Mouse (Mus musculus) thymus, adult 2 months (tissue): Measurements from ENCODE around the gene Fkbp1a. TPM values are rescaled to one million over a fixed set of nuclear protein-coding genes. Genes with fewer than 3 reads are reported as not detected.

Source experiments
- DNase-seq: peaks from one replicate; pipeline ENCODE4 v3.0.0; 2021
- H3K27ac ChIP-seq: fragments of 200-500 bp; 2 replicates; pipeline ENCODE4 v1.5.1; 2012; ENCODE audit warnings: low read length, control low read depth; ENCODE audit not compliant: control insufficient read depth, insufficient read depth
- H3K27me3 ChIP-seq: fragments of 200-500 bp; 2 replicates; pipeline ENCODE4 v1.6.1; 2012; ENCODE audit warnings: mild to moderate bottlenecking, low read length, moderate library complexity, mixed read lengths; ENCODE audit not compliant: control insufficient read depth, insufficient read depth
- H3K36me3 ChIP-seq: fragments of 200-500 bp; 2 replicates; pipeline ENCODE4 v1.6.1; 2012; ENCODE audit warnings: mild to moderate bottlenecking, low read length, moderate library complexity; ENCODE audit not compliant: control insufficient read depth, insufficient read depth
- H3K4me1 ChIP-seq: fragments of 200-500 bp; replicated peaks from 2 replicates; pipeline ENCODE4 v1.6.1; 2012; ENCODE audit warnings: low read length; ENCODE audit not compliant: control insufficient read depth, insufficient read depth
- H3K4me3 ChIP-seq: fragments of 200-500 bp; 2 replicates; pipeline ENCODE4 v1.5.1; 2012; ENCODE audit warnings: mild to moderate bottlenecking, low read length, control low read depth, moderate library complexity; ENCODE audit not compliant: control insufficient read depth, insufficient read depth
- CTCF ChIP-seq: fragments of 200-500 bp; IDR thresholded peaks from 2 replicates; pipeline ENCODE4 v1.5.1; 2012; ENCODE audit warnings: mild to moderate bottlenecking, control low read depth, low read length, moderate library complexity, borderline replicate concordance; ENCODE audit not compliant: control insufficient read depth, poor library complexity, insufficient read depth; ENCODE audit errors: extremely low read depth
- POLR2A ChIP-seq: fragments of 200-500 bp; IDR thresholded peaks from 2 replicates; pipeline ENCODE4 v1.6.1; 2012; ENCODE audit warnings: mild to moderate bottlenecking, low read length, control low read depth, moderate library complexity; ENCODE audit not compliant: control insufficient read depth, poor library complexity, insufficient read depth; ENCODE audit errors: extremely low read depth
- WGBS: fragments of 180-500 bp; shearing (Covaris S2); methylation state at CpG from one replicate; pipeline ENCODE4 v1.1.7; 2018; 5-methylcytosine and 5-hydroxymethylcytosine counted together
- polyA plus RNA-seq: library from polyadenylated mRNA; depleted of rRNA; stranded (reverse); fragments of >200 nt; gene quantifications from 2 replicates; pipeline ENCODE4 v1.2.3, GENCODE M21; 2012

Gene Fkbp1a
- polyA plus RNA-seq, 1 experiment: 146 TPM

DNA sequence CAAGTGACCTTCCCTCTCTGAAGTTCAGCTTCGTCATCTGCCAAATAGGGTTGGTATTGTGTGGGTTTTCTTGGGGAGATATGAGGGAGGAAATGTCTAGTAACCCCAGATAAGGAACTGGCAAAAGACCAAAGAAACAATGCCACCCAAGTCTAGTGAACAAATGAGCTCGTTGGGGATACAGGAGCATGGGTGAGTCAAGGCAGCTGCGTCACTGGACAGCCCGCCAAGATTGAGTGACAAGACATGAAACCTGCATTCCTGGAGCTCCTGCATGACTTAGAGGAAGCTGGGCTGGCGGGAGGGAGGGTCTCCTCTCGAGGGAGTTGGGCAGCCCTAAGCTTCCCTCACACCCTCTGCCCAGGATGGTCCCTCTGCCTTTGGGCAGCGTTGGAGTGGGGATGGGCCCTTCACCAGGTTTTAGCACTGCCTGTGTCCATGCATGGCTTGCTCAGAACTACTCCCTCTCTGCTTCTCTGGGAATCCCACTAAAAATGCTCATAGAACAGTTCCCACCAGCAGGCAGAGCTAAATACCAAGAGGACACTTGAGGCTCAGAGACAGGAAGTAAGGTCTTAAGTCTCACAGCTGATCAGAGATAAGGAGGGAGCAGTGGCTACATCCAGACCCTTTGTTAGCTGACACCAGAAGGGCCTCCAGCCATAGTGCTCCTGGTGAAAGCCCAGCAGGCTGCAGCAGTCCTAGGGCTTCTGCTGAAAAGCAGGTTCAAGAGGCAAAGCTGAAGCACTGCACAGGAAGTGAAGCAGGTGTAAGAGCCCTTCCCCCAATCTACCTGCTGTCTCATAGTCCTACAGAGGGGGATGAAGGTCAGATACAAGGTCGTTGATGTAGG is 11.7 kb upstream of the Fkbp1a start:
- TF ChIP-seq CTCF (0 out of 2 replicates have a peak, but pooled peaks have one; percentile 12), POLR2A (no peak)
- WGBS: 15% methylated on average over 8 of the region's 8 CpGs
- peaks cover 62% of the 10 kb centered on the region for H3K4me1 ChIP-seq
- no peak overlapping the region for H3K4me3 ChIP-seq
- peak overlapping the region; percentile 89 for H3K27ac ChIP-seq
- DNase-seq: peak; percentile 64
- no peaks in the 10 kb centered on the region for H3K27me3 ChIP-seq
- H3K36me3 ChIP-seq: no peaks in the 10 kb centered on the region

DNA sequence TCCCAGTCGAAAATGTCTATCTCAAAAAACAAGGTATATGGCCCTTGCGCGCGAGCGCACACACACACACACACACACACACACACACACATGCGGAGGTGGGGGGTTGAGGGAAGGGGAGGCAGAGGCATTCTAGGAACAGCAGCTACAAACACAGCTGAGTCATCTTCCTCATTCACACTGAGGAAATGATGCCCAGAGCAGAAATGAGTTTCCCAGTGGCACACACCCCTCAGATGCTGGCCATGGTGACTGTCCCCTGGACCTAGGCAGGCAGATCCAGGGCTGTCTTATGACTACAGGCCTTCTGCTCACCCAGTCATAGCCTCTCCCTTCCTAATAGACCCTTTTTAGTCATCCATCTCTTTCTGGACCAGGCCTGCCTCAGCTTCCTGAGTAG is 8.7 kb upstream of the Fkbp1a start:
- 45% methylated on average over 6 of the region's 6 CpGs for WGBS
- peaks cover 47% of the 10 kb centered on the region for H3K4me1 ChIP-seq
- no peak overlapping the region for H3K27ac ChIP-seq
- H3K36me3 ChIP-seq: no peaks in the 10 kb centered on the region
- TF ChIP-seq CTCF (no peak), POLR2A (no peak)
- no peak overlapping the region for H3K4me3 ChIP-seq
- no peak for DNase-seq
- H3K27me3 ChIP-seq: no peaks in the 10 kb centered on the region

DNA sequence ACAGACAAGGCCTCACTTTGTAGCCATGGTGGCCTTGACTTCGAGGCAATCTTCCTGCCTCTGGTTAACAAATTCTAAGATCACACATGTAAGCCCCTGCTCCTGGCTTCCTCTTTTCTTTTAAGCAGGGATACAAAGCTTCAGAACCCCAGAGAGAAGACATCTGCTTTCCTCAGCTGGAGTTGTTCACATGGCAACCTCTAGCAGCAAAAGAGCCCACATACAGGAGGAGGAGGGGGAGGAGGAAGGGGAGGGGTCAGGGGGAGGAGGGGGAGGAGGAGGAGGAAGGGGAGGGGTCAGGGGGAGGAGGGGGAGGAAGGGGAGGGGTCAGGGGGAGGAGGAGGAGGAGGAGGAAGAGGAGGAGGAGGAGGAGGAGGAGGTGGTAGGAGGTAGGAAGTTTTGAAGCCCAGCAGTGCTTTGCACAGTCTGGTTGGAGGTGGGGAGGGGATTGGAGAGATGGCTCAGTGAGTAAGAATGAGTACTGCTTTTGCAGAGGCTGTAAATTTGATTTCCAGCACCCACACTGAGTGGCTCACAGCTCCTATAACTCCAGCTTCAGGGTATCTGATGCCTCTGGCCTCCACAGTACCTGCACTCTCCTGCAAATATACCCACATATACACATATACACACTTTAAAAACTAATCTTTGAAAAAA is 6.2 kb upstream of the Fkbp1a start:
- H3K4me1 ChIP-seq: peaks cover 27% of the 10 kb centered on the region
- H3K27me3 ChIP-seq: no peaks in the 10 kb centered on the region
- peak overlapping the region; percentile 82 for H3K27ac ChIP-seq
- 0% methylated on average over 1 of the region's 1 CpGs for WGBS
- no peak for DNase-seq
- TF ChIP-seq CTCF: no peak
- TF ChIP-seq POLR2A: no peak
- no peak overlapping the region for H3K4me3 ChIP-seq
- no peaks in the 10 kb centered on the region for H3K36me3 ChIP-seq

DNA sequence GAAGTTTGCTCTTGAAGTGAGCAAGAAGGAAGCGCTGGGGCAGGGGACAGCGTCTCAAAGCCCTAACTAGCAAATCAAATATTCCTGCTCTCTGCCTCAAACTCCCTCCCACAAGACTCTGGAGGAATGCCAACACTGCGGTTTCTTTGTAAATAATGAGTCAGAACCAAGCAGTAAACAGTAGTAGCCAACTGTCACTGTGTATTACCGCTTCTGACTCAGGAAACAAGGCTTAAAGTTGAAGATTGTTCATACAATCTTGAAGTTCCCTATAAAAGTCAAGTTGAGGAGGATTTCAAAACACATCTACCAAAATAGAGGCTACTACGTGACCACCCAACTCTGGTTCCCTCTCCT is 5.7 kb upstream of the Fkbp1a start:
- peaks cover 27% of the 10 kb centered on the region for H3K4me1 ChIP-seq
- TF ChIP-seq POLR2A (no peak), CTCF (no peak)
- no peak overlapping the region for H3K4me3 ChIP-seq
- H3K27ac ChIP-seq: peak overlapping the region; percentile 82
- WGBS: 10% methylated on average over 5 of the region's 5 CpGs
- DNase-seq: no peak
- H3K27me3 ChIP-seq: no peaks in the 10 kb centered on the region
- no peaks in the 10 kb centered on the region for H3K36me3 ChIP-seq

DNA sequence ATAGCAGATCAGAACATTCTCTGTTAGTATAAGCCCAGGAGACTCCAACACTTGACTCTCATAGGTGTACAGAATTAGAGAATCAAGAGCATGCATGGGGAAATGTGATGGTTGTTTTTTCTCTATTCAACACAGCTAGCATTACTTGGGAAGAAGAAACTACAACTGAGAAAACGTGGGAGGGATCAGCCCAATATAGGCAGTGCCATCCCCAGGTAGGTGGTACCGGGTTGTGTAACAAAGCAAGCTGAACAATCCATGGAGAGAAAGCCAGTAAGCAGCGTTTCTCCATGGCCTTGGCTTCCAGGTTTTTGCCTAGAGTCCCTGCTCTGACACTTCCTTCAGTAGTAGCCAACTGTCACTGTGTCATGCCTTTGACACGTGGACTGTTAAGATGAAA is 3.6 kb upstream of the Fkbp1a start:
- no peak for DNase-seq
- Histone ChIP-seq H3K27me3 (no peaks in the 10 kb centered on the region), H3K36me3 (no peaks in the 10 kb centered on the region), H3K4me1 (peaks cover 19% of the 10 kb centered on the region), H3K27ac (no peak overlapping the region), H3K4me3 (no peak overlapping the region)
- 87% methylated on average over 4 of the region's 4 CpGs for WGBS
- no peak for TF ChIP-seq CTCF
- TF ChIP-seq POLR2A: no peak

DNA sequence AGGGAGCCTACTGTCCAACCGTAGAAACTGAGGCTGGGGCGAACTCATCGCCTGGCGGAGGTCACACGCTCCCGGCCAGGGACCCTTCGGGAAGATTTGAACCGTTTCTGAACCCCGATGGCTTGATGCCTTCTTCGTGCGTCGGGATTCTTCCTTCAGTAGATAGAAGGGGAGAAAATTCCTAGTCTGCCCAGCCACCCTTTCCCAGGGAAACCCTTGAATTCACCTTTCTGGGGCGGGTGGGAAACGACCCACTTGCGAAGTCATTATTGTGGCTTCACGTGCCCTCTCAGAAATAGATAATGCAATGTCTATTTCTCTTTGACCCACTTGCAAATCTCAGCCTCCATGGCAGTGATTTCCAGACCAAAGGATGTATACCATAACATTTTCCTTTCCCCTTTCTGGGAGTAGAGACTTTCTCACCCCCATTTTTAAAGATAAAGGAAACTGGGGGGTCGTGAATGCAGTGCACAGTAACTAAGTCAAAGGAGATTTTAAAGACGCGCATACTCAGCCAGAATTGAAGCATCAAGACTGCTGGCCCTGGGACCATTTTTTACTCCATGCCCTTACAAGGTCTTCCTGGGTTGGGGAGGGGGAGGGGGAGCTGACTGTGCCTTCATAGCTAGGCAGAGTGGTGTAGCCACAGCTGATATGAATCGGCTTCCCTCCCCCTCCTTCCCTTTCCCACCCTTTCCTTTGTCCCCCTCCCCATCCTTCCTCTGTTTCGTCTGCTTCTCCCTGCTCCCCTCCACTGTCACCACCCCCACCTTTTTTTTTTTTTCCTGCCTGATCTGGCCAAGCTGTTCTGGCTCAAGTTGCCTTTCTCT is 996 bp downstream of the Fkbp1a start:
- DNase-seq: peak; percentile 58
- H3K27ac ChIP-seq: 0 out of 2 replicates have a peak overlapping the region, but pooled peaks have one; percentile 30
- 2% methylated on average over 21 of the region's 21 CpGs for WGBS
- no peak for TF ChIP-seq CTCF
- peak overlapping the region; percentile 65 for H3K4me3 ChIP-seq
- peaks cover 24% of the 10 kb centered on the region for H3K4me1 ChIP-seq
- no peaks in the 10 kb centered on the region for H3K27me3 ChIP-seq
- H3K36me3 ChIP-seq: peaks cover 13% of the 10 kb centered on the region
